8 mouse cellular contexts compared by ENCODE assay signal in genomic region chr3:94837183-94837890, GRCm38 (mm10). TPM values are rescaled to one million over a fixed set of nuclear protein-coding genes. Genes with fewer than 3 reads are reported as not detected.
DNase-seq lines count a peak whose midpoint lies in the region; ATAC-seq and TF ChIP-seq lines count a peak whose summit lies in the region.

Gene Pogz, plus strand, starts transcription at chr3:94837567.

- H3K9ac ChIP-seq in heart, embryonic 11.5 days (ENCODE audit: low read depth, low read length), result peak within 1 kb of the TSS; percentile 96
- peak within 1 kb of the TSS; percentile 96 for H3K9ac ChIP-seq in kidney, embryonic 16.5 days (replicated peaks; ENCODE audit: low read length)
- peak within 1 kb of the TSS; percentile 89 for H3K9ac ChIP-seq in liver, adult 2 months (ENCODE audit: low read depth, low read length)

- peak; percentile 99 for DNase-seq in brain, embryonic 14.5 days (ENCODE audit: low read depth)
- peak; percentile 93 for DNase-seq in liver, adult 2 months (ENCODE audit: extremely low read depth, low read depth, low spot score)
- DNase-seq in splenic B cell, adult 2 months (ENCODE audit: low read depth, low spot score), result peak; percentile 96

- H3K27ac ChIP-seq in heart, embryonic 11.5 days (ENCODE audit: low read depth, low read length), result peak within 1 kb of the TSS; percentile 98
- H3K27ac ChIP-seq in kidney, embryonic 16.5 days (ENCODE audit: low read length), result peak within 1 kb of the TSS; percentile 98
- peak within 1 kb of the TSS; percentile 80 for H3K27ac ChIP-seq in liver, adult 2 months (replicated peaks; ENCODE audit: insufficient read depth, low read depth, low read length)

- no peaks in the 10 kb centered on the region; the same call in 1 of the 2 replicates for H3K9me3 ChIP-seq in erythroblast, embryonic 14.5 days (ENCODE audit: control insufficient read depth, low read length)
- no peaks in the 10 kb centered on the region for H3K9me3 ChIP-seq in heart, embryonic 11.5 days (replicated peaks; ENCODE audit: control insufficient read depth, low read length)
- H3K9me3 ChIP-seq in kidney, embryonic 16.5 days (ENCODE audit: low read length), result no peaks in the 10 kb centered on the region

- WGBS in heart, embryonic 11.5 days (ENCODE audit: insufficient replicate concordance), result under 1% methylated on average over 52 of the region's 57 CpGs
- WGBS in kidney, embryonic 16.5 days, result 0% methylated on average over 47 of the region's 57 CpGs
- under 1% methylated on average over 53 of the region's 57 CpGs for WGBS in liver, adult 2 months

- no peaks in the 10 kb centered on the region for H3K36me3 ChIP-seq in C2C12 (ENCODE audit: control insufficient read depth, insufficient read depth)
- peaks cover 3% of the 10 kb centered on the region for H3K36me3 ChIP-seq in erythroblast, embryonic 14.5 days (ENCODE audit: control insufficient read depth)
- 0 out of 2 replicates have a peak, but pooled peaks cover 3% of the 10 kb centered on the region for H3K36me3 ChIP-seq in heart, embryonic 11.5 days (ENCODE audit: control insufficient read depth, insufficient read depth, low read length)
- H3K36me3 ChIP-seq in kidney, embryonic 16.5 days (ENCODE audit: insufficient read depth, low read length), result no peaks in the 10 kb centered on the region
- H3K36me3 ChIP-seq in liver, adult 2 months (ENCODE audit: control insufficient read depth, insufficient read depth, low read length), result no peaks in the 10 kb centered on the region
- H3K36me3 ChIP-seq in myocyte (ENCODE audit: control insufficient read depth, insufficient read depth), result no peaks in the 10 kb centered on the region
- H3K36me3 ChIP-seq in splenic B cell, adult 2 months (ENCODE audit: control insufficient read depth, insufficient read depth, low read length, poor library complexity, severe bottlenecking), result no peaks in the 10 kb centered on the region

- no peak for TF ChIP-seq CTCF in C2C12 (IDR thresholded peaks at IDR 0.05; ENCODE audit: control insufficient read depth, insufficient read depth, insufficient read length)
- TF ChIP-seq CTCF in brain, embryonic 14.5 days (IDR thresholded peaks at IDR 0.05; ENCODE audit: borderline replicate concordance, extremely low read depth, insufficient read depth, insufficient read length), result no peak
- TF ChIP-seq CTCF in liver, adult 2 months (IDR thresholded peaks at IDR 0.05; ENCODE audit: low read depth, low read length), result no peak

- peaks cover 44% of the 10 kb centered on the region for H3K79me2 ChIP-seq in C2C12 (ENCODE audit: control insufficient read depth, insufficient read depth)
- peaks cover 16% of the 10 kb centered on the region for H3K79me2 ChIP-seq in liver, adult 2 months (ENCODE audit: control insufficient read depth, insufficient read depth, low read length)
- H3K79me2 ChIP-seq in myocyte (ENCODE audit: control insufficient read depth, insufficient read depth), result peaks cover 41% of the 10 kb centered on the region

- peaks cover 39% of the 10 kb centered on the region for H3K79me3 ChIP-seq in C2C12 (ENCODE audit: low read depth)

- H3K4me1 ChIP-seq in erythroblast, embryonic 14.5 days (ENCODE audit: control insufficient read depth), result peaks cover 23% of the 10 kb centered on the region
- peaks cover 7% of the 10 kb centered on the region for H3K4me1 ChIP-seq in heart, embryonic 11.5 days (ENCODE audit: control insufficient read depth, insufficient read depth, low read length)
- peaks cover 4% of the 10 kb centered on the region; the same call in 1 of the 2 replicates for H3K4me1 ChIP-seq in kidney, embryonic 16.5 days (ENCODE audit: insufficient read depth, low read length)
- peaks cover 13% of the 10 kb centered on the region for H3K4me1 ChIP-seq in liver, adult 2 months (ENCODE audit: control insufficient read depth, insufficient read depth, low read length)

- peak within 1 kb of the TSS; percentile 76 for H3K4me2 ChIP-seq in heart, embryonic 11.5 days
- peak within 1 kb of the TSS; percentile 72 for H3K4me2 ChIP-seq in kidney, embryonic 16.5 days (replicated peaks; ENCODE audit: low read depth, low read length)
- peak within 1 kb of the TSS; percentile 87 for H3K4me2 ChIP-seq in myocyte (ENCODE audit: low read depth)

- H3K27me3 ChIP-seq in C2C12 (ENCODE audit: control insufficient read depth, insufficient read depth, insufficient read length) (peaks cover under 1% of the 10 kb centered on the region), myocyte (ENCODE audit: control insufficient read depth, insufficient read depth, insufficient read length) (no peaks in the 10 kb centered on the region)
- H3K27me3 ChIP-seq in erythroblast, embryonic 14.5 days (ENCODE audit: control insufficient read depth), result peaks cover 3% of the 10 kb centered on the region
- no peaks in the 10 kb centered on the region for H3K27me3 ChIP-seq in heart, embryonic 11.5 days (ENCODE audit: control insufficient read depth, insufficient read depth, low read length)
- H3K27me3 ChIP-seq in kidney, embryonic 16.5 days (ENCODE audit: insufficient read depth, low read length), result no peaks in the 10 kb centered on the region
- no peaks in the 10 kb centered on the region for H3K27me3 ChIP-seq in liver, adult 2 months (ENCODE audit: control insufficient read depth, insufficient read depth, low read length)
- H3K27me3 ChIP-seq in splenic B cell, adult 2 months (ENCODE audit: control insufficient read depth, insufficient read depth, low read length, poor library complexity, severe bottlenecking), result no peaks in the 10 kb centered on the region

- H3ac ChIP-seq in C2C12 (ENCODE audit: control insufficient read depth, insufficient read length, low read depth) (peak within 1 kb of the TSS; percentile 86), myocyte (ENCODE audit: control insufficient read depth, insufficient read length) (peak within 1 kb of the TSS; percentile 75)

- peak; percentile 92 for ATAC-seq in heart, embryonic 11.5 days (replicated peaks; ENCODE audit: insufficient number of reproducible peaks, low FRiP score, low TSS enrichment)
- peak; percentile 90 for ATAC-seq in kidney, embryonic 16.5 days (ENCODE audit: low FRiP score, low TSS enrichment)

- H3K4me3 ChIP-seq in C2C12 (ENCODE audit: insufficient read depth, poor library complexity, severe bottlenecking) (peak within 1 kb of the TSS; percentile 60), myocyte (peak within 1 kb of the TSS; percentile 34)
- peak within 1 kb of the TSS; percentile 87 for H3K4me3 ChIP-seq in erythroblast, embryonic 14.5 days (replicated peaks)
- peak within 1 kb of the TSS; percentile 77 for H3K4me3 ChIP-seq in heart, embryonic 11.5 days (ENCODE audit: low read depth, low read length)
- H3K4me3 ChIP-seq in kidney, embryonic 16.5 days (ENCODE audit: low read length), result peak within 1 kb of the TSS; percentile 77
- H3K4me3 ChIP-seq in liver, adult 2 months (ENCODE audit: insufficient read depth, low read depth, low read length), result peak within 1 kb of the TSS; percentile 70

- TF ChIP-seq POLR2A in brain, embryonic 14.5 days (IDR thresholded peaks at IDR 0.05; ENCODE audit: borderline replicate concordance, extremely low read depth, insufficient read depth, insufficient read length, poor library complexity, severe bottlenecking), result peak; percentile 48; the same call in 1 of the 2 replicates
- 0 out of 2 replicates have a peak, but pooled peaks have one; percentile 25 for TF ChIP-seq POLR2A in liver, adult 2 months (IDR thresholded peaks at IDR 0.05; ENCODE audit: extremely low read depth, insufficient read depth, low read length)
- peak; percentile 50 for TF ChIP-seq POLR2A in myocyte (IDR thresholded peaks at IDR 0.05; ENCODE audit: insufficient read length, low read depth)

TF ChIP-seq in C2C12, 6 proteins besides CTCF, POLR2A, EP300 and RAD21:
- no peak for TF ChIP-seq FOSL1 (IDR thresholded peaks at IDR 0.05; ENCODE audit: insufficient read depth, low read length, poor library complexity, severe bottlenecking)
- no peak for TF ChIP-seq USF1 (IDR thresholded peaks at IDR 0.05; ENCODE audit: low read depth)
- TF ChIP-seq MAX (IDR thresholded peaks at IDR 0.05), result no peak
- no peak for TF ChIP-seq CEBPB (IDR thresholded peaks at IDR 0.05; ENCODE audit: low read depth)
- no peak for TF ChIP-seq MYOG (IDR thresholded peaks at IDR 0.05; ENCODE audit: control insufficient read depth, extremely low read depth, insufficient read length)
- TF ChIP-seq MYOD1 (IDR thresholded peaks at IDR 0.05; ENCODE audit: control insufficient read depth, insufficient read length, low read depth), result no peak

TF ChIP-seq in myocyte, 11 proteins besides CTCF, POLR2A, EP300 and RAD21:
- TF ChIP-seq REST (IDR thresholded peaks at IDR 0.05; ENCODE audit: insufficient read depth, insufficient read length), result no peak
- no peak for TF ChIP-seq MAX (IDR thresholded peaks at IDR 0.05; ENCODE audit: low read depth)
- TF ChIP-seq USF1 (IDR thresholded peaks at IDR 0.05; ENCODE audit: low read depth), result no peak
- TF ChIP-seq MYOD1 (IDR thresholded peaks at IDR 0.05; ENCODE audit: control insufficient read depth in 1 of 3, insufficient read length in 2 of 3, low read depth in 2 of 3), result no peak
- TF ChIP-seq POLR2AphosphoS2 (IDR thresholded peaks at IDR 0.05; ENCODE audit: insufficient read length, low read depth), result peak; percentile 56
- TF ChIP-seq TCF12 (IDR thresholded peaks at IDR 0.05; ENCODE audit: insufficient read depth, poor library complexity, severe bottlenecking), result no peak

RNA-seq across cellular contexts. Expression of gene Pogz, which starts in this region (rescaled TPM):
- polyA plus RNA-seq in C2C12 (2012; fragmentation: generic; extraction: Trizol) (8.7 TPM), myocyte (2012; fragmentation: generic; extraction: Trizol) (11.5 TPM)
- polyA plus RNA-seq in brain, embryonic 14.5 days (2012; rRNA removed), result 66.8 and 78.4 TPM in 2 replicates
- 1.3 and 1.7 TPM in 2 replicates for polyA plus RNA-seq in erythroblast, embryonic 14.5 days (2012)
- polyA plus RNA-seq in heart, embryonic 11.5 days (2014; fragmentation: Nextera tagmentation; extraction: Ambion mirVana), result 14.4 and 15.6 TPM in 2 replicates
- polyA plus RNA-seq in kidney, embryonic 16.5 days (2015; fragmentation: Nextera tagmentation; extraction: Ambion mirVana), result 15.9 and 21.0 TPM in 2 replicates
- 6.3 and 6.8 TPM in 2 replicates for total RNA-seq in liver, adult 2 months (2014; rRNA removed)
- polyA plus RNA-seq in liver, adult 2 months (2012; rRNA removed), result 6.4 and 9.9 TPM in 2 replicates

Comparison
In these comparisons a context has a peak if more than half of its experiments do, and no peak if none do; other contexts are left out.
1. Peak in every context shown above with its lines: DNase-seq, ATAC-seq, H3K4me3 ChIP-seq and H3K27ac ChIP-seq.
2. H3K4me3 ChIP-seq: peak in every context shown above with its lines; median percentile 87 in erythroblast, embryonic 14.5 days; 77 in heart, embryonic 11.5 days; 77 in kidney, embryonic 16.5 days; 70 in liver, adult 2 months; 60 in C2C12; 34 in myocyte.